Mouse (Mus musculus): ENCODE measurements at regions not wholly inside any gene's neighbourhood (a gene's known extent, or its start where the extent isn't known, plus 50 kb on each side); places are given as distances from the start of the nearest gene placed in this dataset.

GRCm38 (mm10) chr3:103443247-103443646 is 131.8 kb upstream of the Syt6 start:
- H3K27me3 ChIP-seq (ENCODE audit: control insufficient read depth, insufficient read depth, low read length), result no peaks in the 10 kb centered on the region
- no peak overlapping the region for H3K27ac ChIP-seq (ENCODE audit: low read depth, low read length)
- ATAC-seq (replicated peaks; ENCODE audit: low FRiP score) (no peak), DNase-seq (ENCODE audit: low spot score) (no peak)
- H3K9ac ChIP-seq (ENCODE audit: low read length), result no peak overlapping the region
- H3K4me1 ChIP-seq (replicated peaks; ENCODE audit: control insufficient read depth, insufficient read depth, low read length), result no peaks in the 10 kb centered on the region
- WGBS, result 82% methylated on average over 6 of the region's 6 CpGs
- no peaks in the 10 kb centered on the region for H3K36me3 ChIP-seq (ENCODE audit: control insufficient read depth, insufficient read depth, low read length)
- H3K4me3 ChIP-seq (ENCODE audit: low read depth, low read length), result no peak overlapping the region
- H3K9me3 ChIP-seq (ENCODE audit: control insufficient read depth, low read length), result no peaks in the 10 kb centered on the region
- H3K4me2 ChIP-seq (ENCODE audit: low read depth, low read length, severe bottlenecking), result no peak overlapping the region

DNA sequence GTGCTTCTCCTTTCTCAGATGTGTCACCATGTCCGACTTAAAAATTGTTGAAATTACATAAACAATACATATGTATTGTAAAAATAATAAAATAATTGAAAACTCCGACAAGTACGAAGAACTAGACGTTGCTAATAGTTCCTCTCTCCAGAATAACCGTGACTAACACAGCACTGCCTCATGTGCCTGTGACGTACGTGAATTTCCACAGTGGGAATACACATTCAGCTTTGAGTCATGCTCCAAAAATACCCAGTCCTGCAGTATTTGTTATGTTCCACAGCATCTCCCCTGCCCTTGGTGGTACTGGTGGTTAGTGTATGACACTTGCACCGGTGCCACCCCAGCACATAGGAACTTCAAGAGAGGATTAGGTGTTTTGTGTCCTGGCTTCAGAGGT is 129.2 kb upstream of the Syt6 start:
- no peaks in the 10 kb centered on the region for H3K27me3 ChIP-seq (ENCODE audit: control insufficient read depth, insufficient read depth, low read length)
- DNase-seq (ENCODE audit: low spot score), result no peak
- no peaks in the 10 kb centered on the region for H3K36me3 ChIP-seq (ENCODE audit: control insufficient read depth, insufficient read depth, low read length)
- ATAC-seq (replicated peaks; ENCODE audit: low FRiP score), result no peak
- H3K4me3 ChIP-seq (ENCODE audit: low read depth, low read length), result no peak overlapping the region
- H3K9me3 ChIP-seq (ENCODE audit: control insufficient read depth, low read length), result no peaks in the 10 kb centered on the region
- no peaks in the 10 kb centered on the region for H3K4me1 ChIP-seq (replicated peaks; ENCODE audit: control insufficient read depth, insufficient read depth, low read length)
- WGBS, result 91% methylated on average over 8 of the region's 8 CpGs
- H3K4me2 ChIP-seq (ENCODE audit: low read depth, low read length, severe bottlenecking), result no peak overlapping the region
- H3K9ac ChIP-seq (ENCODE audit: low read length), result no peak overlapping the region
- H3K27ac ChIP-seq (ENCODE audit: low read depth, low read length), result no peak overlapping the region

GRCm38 (mm10) chr3:103449851-103450250 is 125.2 kb upstream of the Syt6 start:
- no peak for DNase-seq (ENCODE audit: low spot score)
- 78% methylated on average over 7 of the region's 7 CpGs for WGBS

GRCm38 (mm10) chr3:103451971-103452370 is 123.1 kb upstream of the Syt6 start:
- Histone ChIP-seq H3K27me3 (ENCODE audit: control insufficient read depth, insufficient read depth, low read length) (no peaks in the 10 kb centered on the region), H3K9me3 (ENCODE audit: control insufficient read depth, low read length) (no peaks in the 10 kb centered on the region), H3K4me2 (ENCODE audit: low read depth, low read length, severe bottlenecking) (no peak overlapping the region), H3K4me1 (replicated peaks; ENCODE audit: control insufficient read depth, insufficient read depth, low read length) (no peaks in the 10 kb centered on the region), H3K9ac (ENCODE audit: low read length) (no peak overlapping the region), H3K4me3 (ENCODE audit: low read depth, low read length) (no peak overlapping the region), H3K36me3 (ENCODE audit: control insufficient read depth, insufficient read depth, low read length) (no peaks in the 10 kb centered on the region), H3K27ac (ENCODE audit: low read depth, low read length) (no peak overlapping the region)
- 89% methylated on average over 3 of the region's 3 CpGs for WGBS
- DNase-seq (ENCODE audit: low spot score) (no peak), ATAC-seq (replicated peaks; ENCODE audit: low FRiP score) (no peak)

More at GRCm38 (mm10) chr3:103449851-103450250, 125.2 kb upstream of the Syt6 start:
- Histone ChIP-seq H3K9me3 (ENCODE audit: control insufficient read depth, low read length) (no peaks in the 10 kb centered on the region), H3K27ac (ENCODE audit: low read depth, low read length) (no peak overlapping the region), H3K4me1 (replicated peaks; ENCODE audit: control insufficient read depth, insufficient read depth, low read length) (no peaks in the 10 kb centered on the region), H3K4me3 (ENCODE audit: low read depth, low read length) (no peak overlapping the region), H3K9ac (ENCODE audit: low read length) (no peak overlapping the region), H3K27me3 (ENCODE audit: control insufficient read depth, insufficient read depth, low read length) (no peaks in the 10 kb centered on the region), H3K36me3 (ENCODE audit: control insufficient read depth, insufficient read depth, low read length) (no peaks in the 10 kb centered on the region), H3K4me2 (ENCODE audit: low read depth, low read length, severe bottlenecking) (no peak overlapping the region)
- no peak for ATAC-seq (replicated peaks; ENCODE audit: low FRiP score)

DNA sequence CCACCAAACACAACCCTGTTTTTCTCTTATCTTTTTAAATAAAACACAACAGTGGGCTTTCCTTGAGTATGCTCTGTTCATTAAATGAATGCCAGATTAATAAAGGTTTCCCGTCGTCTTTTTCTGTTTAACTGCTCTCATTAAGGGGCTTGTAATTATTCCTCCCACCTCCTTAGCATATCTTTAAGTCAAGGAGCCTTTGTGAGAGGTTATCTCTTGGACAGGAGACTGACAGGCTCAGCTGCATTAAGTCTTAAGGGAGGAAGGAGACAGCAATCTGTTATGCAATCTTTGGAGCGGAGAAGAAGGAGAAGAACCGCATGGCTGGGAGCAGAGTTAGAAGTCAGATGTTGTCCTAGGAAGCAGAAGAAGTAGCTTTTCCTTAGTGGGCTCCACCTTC is 111.3 kb upstream of the Syt6 start:
- no peak overlapping the region for H3K27ac ChIP-seq (ENCODE audit: low read depth, low read length)
- no peak for DNase-seq (ENCODE audit: low spot score)
- H3K36me3 ChIP-seq (ENCODE audit: control insufficient read depth, insufficient read depth, low read length), result no peaks in the 10 kb centered on the region
- WGBS, result 39% methylated on average over 4 of the region's 4 CpGs
- H3K27me3 ChIP-seq (ENCODE audit: control insufficient read depth, insufficient read depth, low read length), result no peaks in the 10 kb centered on the region
- H3K9ac ChIP-seq (ENCODE audit: low read length), result no peak overlapping the region
- H3K9me3 ChIP-seq (ENCODE audit: control insufficient read depth, low read length), result no peaks in the 10 kb centered on the region
- no peak for ATAC-seq (replicated peaks; ENCODE audit: low FRiP score)
- H3K4me1 ChIP-seq (replicated peaks; ENCODE audit: control insufficient read depth, insufficient read depth, low read length), result 0 out of 2 replicates have a peak, but pooled peaks cover 2% of the 10 kb centered on the region
- H3K4me2 ChIP-seq (ENCODE audit: low read depth, low read length, severe bottlenecking), result no peak overlapping the region
- H3K4me3 ChIP-seq (ENCODE audit: low read depth, low read length), result no peak overlapping the region

DNA sequence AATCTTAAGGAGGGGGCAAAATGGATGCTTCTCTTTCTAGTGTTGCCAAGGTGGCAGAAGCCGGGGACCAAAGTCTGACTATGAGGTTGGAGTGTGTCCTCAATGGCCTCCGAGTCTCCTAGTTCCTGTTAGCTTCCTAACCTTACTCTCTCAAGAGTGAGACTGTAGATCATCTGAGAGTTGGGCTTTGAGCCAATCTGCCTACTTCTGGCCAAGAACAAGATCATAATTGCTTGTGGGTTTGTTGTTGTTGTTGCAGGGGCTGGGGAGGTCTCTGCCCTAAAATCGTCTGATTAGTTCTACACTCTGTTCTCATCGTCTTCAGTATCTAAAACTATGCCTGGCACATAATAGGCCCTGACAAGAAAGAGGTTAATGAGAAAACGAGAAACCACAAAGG is 110.8 kb upstream of the Syt6 start:
- WGBS, result 64% methylated on average over 5 of the region's 5 CpGs
- no peak overlapping the region for H3K9ac ChIP-seq (ENCODE audit: low read length)
- H3K27me3 ChIP-seq (ENCODE audit: control insufficient read depth, insufficient read depth, low read length), result no peaks in the 10 kb centered on the region
- DNase-seq (ENCODE audit: low spot score), result no peak
- H3K27ac ChIP-seq (ENCODE audit: low read depth, low read length), result no peak overlapping the region
- H3K4me3 ChIP-seq (ENCODE audit: low read depth, low read length), result no peak overlapping the region
- no peaks in the 10 kb centered on the region for H3K36me3 ChIP-seq (ENCODE audit: control insufficient read depth, insufficient read depth, low read length)
- no peak for ATAC-seq (replicated peaks; ENCODE audit: low FRiP score)
- no peaks in the 10 kb centered on the region for H3K9me3 ChIP-seq (ENCODE audit: control insufficient read depth, low read length)
- 0 out of 2 replicates have a peak, but pooled peaks cover 2% of the 10 kb centered on the region for H3K4me1 ChIP-seq (replicated peaks; ENCODE audit: control insufficient read depth, insufficient read depth, low read length)
- H3K4me2 ChIP-seq (ENCODE audit: low read depth, low read length, severe bottlenecking), result no peak overlapping the region

DNA sequence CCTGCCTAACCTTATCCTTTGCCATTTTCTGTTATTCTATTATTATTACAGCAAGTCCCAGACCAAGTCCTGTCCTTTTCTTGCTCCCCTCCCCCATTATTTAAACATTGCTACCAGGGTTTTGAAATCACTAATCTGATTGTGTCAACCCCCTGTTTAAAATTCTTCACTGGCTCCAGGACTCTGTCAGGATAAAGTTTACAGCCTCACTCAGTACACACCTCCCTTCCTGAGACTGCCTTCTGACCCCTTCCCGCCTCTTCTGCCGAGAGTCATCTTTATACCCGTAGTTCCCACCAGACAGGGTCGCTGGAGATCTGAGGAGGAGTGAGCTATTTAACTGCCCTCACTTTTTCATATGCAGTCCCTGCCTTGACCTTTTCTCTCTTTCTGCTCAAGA is 110.3 kb upstream of the Syt6 start:
- Histone ChIP-seq H3K4me1 (replicated peaks; ENCODE audit: control insufficient read depth, insufficient read depth, low read length) (0 out of 2 replicates have a peak, but pooled peaks cover 2% of the 10 kb centered on the region), H3K4me3 (ENCODE audit: low read depth, low read length) (no peak overlapping the region), H3K36me3 (ENCODE audit: control insufficient read depth, insufficient read depth, low read length) (no peaks in the 10 kb centered on the region), H3K4me2 (ENCODE audit: low read depth, low read length, severe bottlenecking) (no peak overlapping the region), H3K27me3 (ENCODE audit: control insufficient read depth, insufficient read depth, low read length) (no peaks in the 10 kb centered on the region), H3K9me3 (ENCODE audit: control insufficient read depth, low read length) (no peaks in the 10 kb centered on the region), H3K9ac (ENCODE audit: low read length) (no peak overlapping the region), H3K27ac (ENCODE audit: low read depth, low read length) (no peak overlapping the region)
- DNase-seq (ENCODE audit: low spot score) (no peak), ATAC-seq (replicated peaks; ENCODE audit: low FRiP score) (no peak)
- WGBS, result 45% methylated on average over 4 of the region's 4 CpGs

GRCm38 (mm10) chr3:103465132-103465690 is 109.8 kb upstream of the Syt6 start:
- Histone ChIP-seq H3K9ac (ENCODE audit: low read length) (no peak overlapping the region), H3K4me2 (ENCODE audit: low read depth, low read length, severe bottlenecking) (no peak overlapping the region), H3K9me3 (ENCODE audit: control insufficient read depth, low read length) (no peaks in the 10 kb centered on the region), H3K27ac (ENCODE audit: low read depth, low read length) (no peak overlapping the region), H3K27me3 (ENCODE audit: control insufficient read depth, insufficient read depth, low read length) (no peaks in the 10 kb centered on the region), H3K4me3 (ENCODE audit: low read depth, low read length) (no peak overlapping the region), H3K36me3 (ENCODE audit: control insufficient read depth, insufficient read depth, low read length) (no peaks in the 10 kb centered on the region), H3K4me1 (replicated peaks; ENCODE audit: control insufficient read depth, insufficient read depth, low read length) (0 out of 2 replicates have a peak, but pooled peaks cover 2% of the 10 kb centered on the region)
- no peak for ATAC-seq (replicated peaks; ENCODE audit: low FRiP score)
- 85% methylated on average over 7 of the region's 7 CpGs for WGBS
- no peak for DNase-seq (ENCODE audit: low spot score)

- ATAC-seq (replicated peaks; ENCODE audit: low FRiP score) (no peak), DNase-seq (ENCODE audit: low spot score) (no peak)
- WGBS, result 72% methylated on average over 2 of the region's 2 CpGs
Observed at GRCm38 (mm10) chr3:103465948-103466347, 109.1 kb upstream of the Syt6 start.

More at GRCm38 (mm10) chr3:103465948-103466347, 109.1 kb upstream of the Syt6 start:
- H3K27me3 ChIP-seq (ENCODE audit: control insufficient read depth, insufficient read depth, low read length), result no peaks in the 10 kb centered on the region
- H3K27ac ChIP-seq (ENCODE audit: low read depth, low read length), result no peak overlapping the region
- no peak overlapping the region for H3K9ac ChIP-seq (ENCODE audit: low read length)
- H3K4me3 ChIP-seq (ENCODE audit: low read depth, low read length), result no peak overlapping the region
- 0 out of 2 replicates have a peak, but pooled peaks cover 2% of the 10 kb centered on the region for H3K4me1 ChIP-seq (replicated peaks; ENCODE audit: control insufficient read depth, insufficient read depth, low read length)
- H3K9me3 ChIP-seq (ENCODE audit: control insufficient read depth, low read length), result no peaks in the 10 kb centered on the region; the same call in 1 of the 2 replicates
- no peaks in the 10 kb centered on the region for H3K36me3 ChIP-seq (ENCODE audit: control insufficient read depth, insufficient read depth, low read length)
- no peak overlapping the region for H3K4me2 ChIP-seq (ENCODE audit: low read depth, low read length, severe bottlenecking)

Data from forebrain, embryonic 11.5 days (tissue).